Mouse (Mus musculus): ENCODE data around the gene Szt2.
A peak's percentile ranks its signal among the peaks of the same experiment; 100 is the strongest.

Gene Szt2

DNA sequence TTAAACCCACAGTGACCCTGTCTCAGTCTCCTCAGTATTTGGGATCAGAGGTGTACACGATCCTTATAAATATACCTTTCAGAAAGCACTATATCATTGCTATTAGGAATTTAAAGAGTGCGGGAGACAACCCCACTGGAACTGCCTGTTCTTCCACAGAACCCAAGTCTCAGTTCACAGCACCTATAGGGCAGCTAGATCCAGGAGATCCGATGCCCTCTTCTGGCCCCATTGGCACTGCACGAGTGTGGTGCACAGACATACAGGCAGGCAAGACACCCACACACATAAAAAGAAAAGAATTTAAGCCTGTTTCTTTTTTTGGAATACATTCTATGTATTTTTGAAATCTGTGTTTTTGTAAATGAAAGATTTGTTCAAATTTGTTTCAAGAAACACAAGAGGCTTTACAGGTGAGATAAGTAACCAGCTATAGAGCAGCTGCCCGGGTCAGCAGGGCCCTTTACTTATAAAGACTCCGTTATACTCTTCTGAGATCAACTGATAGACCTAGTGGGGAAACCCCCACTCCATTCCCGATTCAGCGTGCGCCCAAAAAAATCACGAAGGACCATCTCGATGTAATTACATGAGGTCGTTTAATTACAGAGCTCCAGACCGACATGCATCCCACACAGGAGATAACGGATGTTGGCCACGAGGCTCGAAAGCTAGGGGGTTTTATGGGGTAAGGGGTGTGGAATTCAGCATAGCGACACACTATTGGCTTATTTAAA lies 50.7 kb downstream of the Szt2 start:
- DNase-seq (ENCODE audit: low read depth, low spot score): no peak

DNA sequence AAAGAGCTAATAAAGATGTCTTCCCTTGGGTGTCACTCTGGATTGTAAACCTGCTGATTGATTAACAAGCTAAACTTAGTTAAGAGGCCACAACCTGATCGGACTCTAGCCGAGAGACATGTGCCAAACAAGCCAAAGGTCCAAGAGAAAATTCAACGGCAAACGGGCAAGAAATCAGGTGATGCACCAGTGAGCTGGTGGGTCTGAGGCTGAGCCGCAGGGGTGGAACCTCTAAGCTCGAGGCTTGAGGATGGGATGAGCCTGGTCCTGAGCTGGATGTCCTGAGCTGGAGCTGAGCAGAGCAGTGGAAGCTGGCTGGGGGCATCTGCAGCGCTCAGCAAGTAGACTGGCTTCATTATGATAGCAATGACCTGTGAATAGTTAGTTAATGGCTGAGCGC lies 51.6 kb downstream of the Szt2 start:
- no peak for DNase-seq (ENCODE audit: low read depth, low spot score)

DNA sequence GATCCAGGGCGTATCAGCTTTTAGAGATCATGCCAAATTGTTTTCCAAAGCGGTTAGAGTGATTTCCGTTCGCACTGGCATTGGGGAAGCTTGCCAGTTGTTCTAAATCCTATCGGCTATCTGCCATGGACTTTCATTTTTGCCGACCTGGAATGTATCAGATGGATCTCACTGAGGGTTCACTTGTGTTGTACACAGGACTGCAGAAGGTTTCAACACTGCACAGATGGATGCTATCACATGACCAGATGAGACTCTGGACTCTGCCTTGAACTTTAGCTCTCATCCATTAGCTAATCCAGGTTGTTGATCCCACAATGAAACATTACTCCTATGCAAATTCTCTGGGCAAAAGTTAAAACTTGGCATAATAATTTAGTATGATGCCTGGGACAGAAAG lies 52.3 kb downstream of the Szt2 start:
- DNase-seq (ENCODE audit: low read depth, low spot score): no peak

- DNase-seq (ENCODE audit: low read depth, low spot score): no peak
These were observed 54.8 kb downstream of the Szt2 start for GRCm38 (mm10) chr4:118354289-118354688.

- no peak for DNase-seq (ENCODE audit: low read depth, low spot score)
These were observed 55.4 kb downstream of the Szt2 start for GRCm38 (mm10) chr4:118353689-118354088.

GRCm38 (mm10) chr4:118351828-118352227 lies 57.2 kb downstream of the Szt2 start:
- DNase-seq (ENCODE audit: low read depth, low spot score): peak; percentile 71

DNA sequence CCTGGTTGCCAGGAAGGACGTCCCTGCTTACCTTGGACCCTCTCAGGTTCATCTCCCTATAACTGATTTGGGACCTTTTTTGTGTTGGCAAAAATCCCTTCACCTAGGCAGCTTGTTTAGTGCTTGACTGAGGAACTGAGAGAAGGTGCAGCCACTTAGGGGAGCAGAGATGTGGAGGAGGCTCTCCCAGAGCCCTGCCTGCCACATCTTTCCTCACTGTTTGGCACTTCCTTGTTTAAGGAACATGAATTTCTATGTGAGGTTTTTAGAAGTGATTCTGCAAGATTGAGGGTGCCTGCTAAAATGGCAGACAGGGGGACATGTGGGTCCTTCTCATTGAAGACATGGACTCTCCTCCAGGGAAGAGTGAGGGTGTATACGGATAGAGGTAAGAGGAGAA lies 58.2 kb downstream of the Szt2 start:
- no peak for DNase-seq (ENCODE audit: low read depth, low spot score)

GRCm38 (mm10) chr4:118347529-118348309 lies 61.4 kb downstream of the Szt2 start:
- DNase-seq (ENCODE audit: low read depth, low spot score): no peak

DNA sequence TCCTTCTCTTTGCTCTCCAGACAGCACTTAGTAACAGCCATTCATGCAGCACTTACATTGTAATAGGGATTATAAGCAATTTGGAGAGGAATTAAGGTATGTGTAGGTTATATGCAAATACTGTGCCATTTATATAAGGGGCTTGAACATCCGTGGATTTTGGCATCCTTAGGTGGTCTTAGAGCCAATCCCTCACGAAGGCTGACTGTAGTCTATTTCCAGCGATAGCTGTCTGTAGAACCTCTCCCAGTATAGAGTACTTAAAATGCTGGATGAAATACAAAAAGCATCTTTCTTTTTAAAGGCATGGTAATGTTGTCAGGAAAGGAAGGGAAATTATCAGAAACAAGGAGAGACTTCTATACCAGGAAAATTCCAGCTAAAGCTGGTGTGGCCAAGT lies 67.6 kb downstream of the Szt2 start:
- peak; percentile 31 for DNase-seq (ENCODE audit: low read depth, low spot score)

DNA sequence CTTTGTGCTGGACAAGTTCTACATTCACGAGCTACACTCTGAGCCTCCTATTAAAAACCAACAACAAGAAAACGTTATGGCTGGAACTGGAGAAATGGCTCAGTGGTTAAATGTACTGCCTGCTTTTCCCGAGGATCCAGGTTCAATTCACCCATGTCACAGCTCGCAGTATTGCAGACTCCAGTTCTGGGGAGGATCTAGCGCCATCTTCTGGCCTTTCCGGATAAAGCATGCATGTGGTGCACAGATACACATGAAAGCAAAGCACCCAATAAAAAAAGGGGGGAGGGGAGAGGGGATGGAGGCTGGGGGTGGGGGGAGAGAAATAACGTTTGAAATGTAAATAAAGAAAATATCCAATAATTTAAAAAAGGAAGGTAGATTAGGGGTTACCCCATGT lies 72.4 kb downstream of the Szt2 start:
- DNase-seq (ENCODE audit: low read depth, low spot score): peak; percentile 47

DNA sequence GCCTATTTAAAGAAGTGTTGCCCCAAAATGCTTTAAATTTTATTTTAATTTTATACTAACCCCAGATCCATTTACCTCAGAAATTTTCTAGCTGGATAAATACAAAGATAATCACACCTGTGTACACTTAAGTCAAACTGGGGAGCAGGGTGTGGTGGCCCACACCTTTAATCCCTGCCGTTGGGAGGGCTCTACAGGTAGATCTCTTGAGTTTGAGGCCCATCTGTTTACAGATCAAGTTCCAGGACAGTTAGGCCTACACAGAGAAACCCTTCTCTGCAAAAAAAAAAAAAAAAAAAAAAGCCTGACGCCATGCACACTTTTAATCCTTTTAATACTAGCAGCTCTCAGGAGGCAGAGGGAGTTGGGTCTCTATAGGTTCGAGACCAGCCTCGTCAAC lies 73.1 kb downstream of the Szt2 start:
- DNase-seq (ENCODE audit: low read depth, low spot score): no peak

GRCm38 (mm10) chr4:118331777-118332176 lies 77.3 kb downstream of the Szt2 start:
- no peak for DNase-seq (ENCODE audit: low read depth, low spot score)

DNA sequence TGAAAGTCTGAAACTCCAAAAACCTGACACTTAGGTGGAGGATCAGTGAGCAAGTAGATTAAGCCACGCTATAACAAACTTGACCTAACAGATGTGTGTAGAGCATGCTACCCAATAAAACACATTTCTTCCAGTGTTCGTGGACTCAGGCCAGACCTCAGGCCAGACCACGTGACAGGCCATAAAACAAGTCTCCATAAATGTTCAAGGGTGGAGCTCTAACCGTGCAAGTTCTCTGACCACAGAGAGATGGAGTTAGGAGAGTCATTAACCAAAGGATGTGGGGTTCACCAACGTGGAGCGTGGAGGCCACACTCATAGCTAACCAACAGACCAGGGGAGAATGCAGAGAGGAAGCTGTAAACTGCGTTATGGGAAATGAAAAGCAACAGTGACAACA lies 82.6 kb downstream of the Szt2 start:
- no peak for DNase-seq (ENCODE audit: low read depth, low spot score)

DNA sequence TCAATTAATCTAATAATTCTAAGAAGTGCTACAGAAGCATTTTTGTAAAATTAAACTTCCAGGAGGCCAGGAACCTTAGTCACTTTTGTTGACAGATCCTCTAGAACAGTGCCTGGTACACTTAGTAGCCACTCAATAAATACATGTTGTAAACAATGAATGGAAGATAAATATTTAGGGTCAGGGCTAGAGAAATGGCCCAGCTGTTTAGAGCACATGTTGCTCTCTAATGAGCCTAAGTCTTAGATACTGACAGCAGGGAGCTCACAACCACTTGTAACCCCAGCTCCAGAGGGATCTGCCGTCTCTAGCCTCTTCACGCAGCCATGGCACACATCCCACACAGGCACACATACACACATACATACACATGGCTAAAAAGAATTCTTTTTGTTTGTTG lies 88.4 kb downstream of the Szt2 start:
- DNase-seq (ENCODE audit: low read depth, low spot score): no peak

DNA sequence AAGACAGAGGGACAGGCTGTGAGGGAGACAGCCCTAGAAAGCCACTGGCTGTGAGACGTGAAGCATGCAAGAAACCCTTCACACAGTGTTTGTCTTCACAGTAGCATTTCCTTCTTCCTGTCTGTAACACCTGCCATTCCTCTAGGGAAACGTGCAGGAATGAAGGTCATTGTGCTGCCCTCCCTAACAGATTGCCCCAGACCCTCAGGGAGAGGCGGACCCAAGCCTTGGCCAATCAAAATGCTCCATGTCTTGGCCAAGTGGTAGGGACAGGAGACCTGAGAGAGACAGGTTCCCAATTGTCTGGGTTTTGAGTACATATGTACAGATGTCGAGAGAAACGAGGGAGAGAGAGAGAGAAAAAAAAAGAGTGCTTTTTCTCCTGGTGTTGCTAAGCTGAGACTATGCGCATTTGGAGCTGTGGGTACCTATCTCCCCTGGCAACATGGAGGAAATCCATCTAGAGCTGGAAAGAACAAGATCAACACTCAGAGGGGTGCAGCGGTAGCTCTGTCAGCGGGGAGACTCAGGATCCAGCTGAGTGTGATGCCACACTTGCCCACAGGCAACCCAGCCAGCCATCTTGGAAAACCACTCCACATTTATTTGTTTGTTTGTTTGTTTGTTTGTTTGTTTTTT lies 89.2 kb downstream of the Szt2 start:
- no peak for DNase-seq (ENCODE audit: low read depth, low spot score)

DNA sequence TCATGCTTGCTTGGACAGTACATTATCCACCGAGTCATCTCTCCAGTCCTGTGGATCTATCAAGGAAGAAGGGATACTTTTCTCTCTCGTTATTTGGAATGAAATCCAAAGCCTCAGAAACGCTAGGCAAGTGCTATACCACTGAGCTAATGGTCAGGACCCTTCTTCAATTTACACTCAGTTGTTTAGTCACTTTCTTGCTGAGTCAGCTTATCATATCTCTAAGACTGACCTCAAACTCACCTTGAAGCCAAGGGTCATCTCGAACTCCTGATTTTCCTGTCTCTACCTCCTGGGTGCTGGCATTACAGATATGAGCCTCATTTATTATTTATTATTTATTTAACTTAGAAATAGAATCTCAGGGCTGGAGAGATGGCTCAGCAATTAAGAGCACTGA lies 92.4 kb downstream of the Szt2 start:
- no peak for DNase-seq (ENCODE audit: low read depth, low spot score)

DNA sequence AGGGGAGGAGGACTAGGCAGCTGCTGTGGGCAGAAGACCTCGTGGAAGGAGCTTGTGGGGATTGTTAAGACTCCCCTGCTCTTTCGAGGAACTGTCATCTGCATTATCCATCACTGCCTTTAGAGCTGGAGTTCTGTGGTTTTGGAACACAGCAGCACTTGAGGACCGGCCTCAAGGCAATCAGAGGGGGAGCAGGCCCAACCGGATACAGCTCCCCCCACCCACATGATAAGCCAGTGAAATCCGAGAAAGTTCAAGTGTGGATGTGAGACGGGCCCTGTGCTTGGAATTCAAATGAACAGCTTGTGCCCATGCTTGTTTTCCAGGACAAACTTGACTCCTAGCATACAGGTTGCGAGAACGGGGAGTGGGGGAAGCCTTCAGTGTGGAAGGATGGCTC lies 93.8 kb downstream of the Szt2 start:
- DNase-seq (ENCODE audit: low read depth, low spot score): no peak

Measured in brain, adult 2 months (tissue).